Mouse (Mus musculus) stomach, postnatal 0 days (tissue): ENCODE data around the gene Zmym1.

Source experiments
- CTCF ChIP-seq: IDR thresholded peaks from 2 replicates; pipeline ENCODE4 v1.5.1; 2016; ENCODE audit warnings: antibody characterized with exemption, low read depth, mild to moderate bottlenecking, moderate library complexity
- EP300 ChIP-seq: optimal IDR thresholded peaks from 2 replicates; pipeline ENCODE3; 2016; ENCODE audit warnings: antibody characterized with exemption

DNA sequence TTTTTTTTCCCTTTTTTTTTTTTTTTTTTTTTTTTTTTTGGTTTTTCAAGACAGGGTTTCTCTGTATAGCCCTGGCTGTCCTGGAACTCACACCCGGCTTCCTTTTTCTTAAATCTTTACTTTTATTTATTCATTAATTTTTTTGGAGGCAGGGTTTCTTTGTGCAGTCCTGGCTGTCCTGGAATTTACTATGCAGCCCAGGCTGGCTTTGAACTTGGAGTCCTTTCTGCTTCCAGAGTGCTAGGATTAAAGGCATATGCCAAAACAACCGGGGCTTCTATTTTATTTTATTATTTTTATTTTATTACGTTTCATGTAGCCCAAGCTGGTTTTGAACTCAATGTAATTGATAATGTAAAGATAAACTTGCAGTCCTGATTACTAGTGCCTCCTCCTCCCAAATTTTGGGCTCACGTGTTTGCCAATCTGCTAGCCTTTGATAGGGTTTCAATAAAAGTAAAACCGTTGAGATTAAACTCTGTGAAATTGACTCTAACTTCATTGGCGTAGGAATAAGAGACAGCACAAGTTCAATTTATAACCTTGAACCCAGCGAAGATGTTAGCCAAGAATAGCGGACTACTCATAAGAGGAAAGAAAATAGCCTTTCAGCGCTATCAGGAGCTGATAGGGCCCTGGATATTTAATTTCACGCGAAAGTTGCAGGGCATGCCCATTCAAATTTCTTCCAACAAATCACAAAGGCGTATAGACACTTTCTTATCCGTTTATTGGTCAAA is 40.4 kb downstream of the Zmym1 start:
- TF ChIP-seq CTCF (no peak), EP300 (no peak)
